Mouse (Mus musculus): ENCODE measurements around the gene Sall4. TPM values are rescaled to one million over a fixed set of nuclear protein-coding genes. Genes with fewer than 3 reads are reported as not detected.
A peak's percentile ranks its signal among the peaks of the same experiment; 100 is the strongest.
"Not testable (repeated sequence)": the region's sequence is repeated elsewhere in the genome, so short reads cannot be mapped to it uniquely, and the experiment has no call there.

Gene Sall4
- polyA plus RNA-seq, 1 experiment: not detected

- H3K4me1 ChIP-seq (ENCODE audit: control insufficient read depth, insufficient read depth, low read length): no peaks in the 10 kb centered on the region; the same call in 1 of the 2 replicates
- TF ChIP-seq CTCF (IDR thresholded peaks at IDR 0.05; ENCODE audit: borderline replicate concordance, insufficient read depth, low read length): no peak
- no peak for TF ChIP-seq POLR2A (IDR thresholded peaks at IDR 0.05; ENCODE audit: low read depth, low read length)
- H3K27ac ChIP-seq (ENCODE audit: insufficient read depth, low read length): no peak overlapping the region
- H3K4me3 ChIP-seq (ENCODE audit: insufficient read depth, low read length): no peak overlapping the region
Measured at GRCm38 (mm10) chr2:168762411-168762815, 5.3 kb downstream of the Sall4 start.

GRCm38 (mm10) chr2:168761954-168762353, 5.8 kb downstream of the Sall4 start:
- TF ChIP-seq CTCF (IDR thresholded peaks at IDR 0.05; ENCODE audit: borderline replicate concordance, insufficient read depth, low read length) (no peak), POLR2A (IDR thresholded peaks at IDR 0.05; ENCODE audit: low read depth, low read length) (no peak)
- no peak overlapping the region for H3K27ac ChIP-seq (ENCODE audit: insufficient read depth, low read length)
- no peak overlapping the region for H3K4me3 ChIP-seq (ENCODE audit: insufficient read depth, low read length)
- H3K4me1 ChIP-seq (ENCODE audit: control insufficient read depth, insufficient read depth, low read length): no peaks in the 10 kb centered on the region; the same call in 1 of the 2 replicates

DNA sequence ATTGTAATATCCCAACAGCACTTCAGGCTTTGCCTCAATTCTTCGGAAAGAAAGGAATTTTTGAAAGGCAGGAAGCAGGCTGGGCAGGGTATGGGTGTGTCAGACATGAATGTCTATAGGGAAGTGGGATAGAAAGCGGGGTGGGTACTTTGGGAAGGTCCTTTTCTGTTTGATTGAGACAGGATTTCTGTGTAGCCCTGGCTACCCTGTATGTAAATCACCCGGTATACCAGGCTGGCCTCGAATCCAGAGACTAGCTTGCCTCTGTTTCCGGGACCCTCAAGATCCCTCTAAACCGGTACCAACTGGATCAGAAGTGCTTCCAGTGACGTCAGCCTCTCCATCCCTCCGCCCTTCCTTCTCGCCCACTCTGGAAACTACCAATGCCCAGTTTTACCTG, 6.6 kb downstream of the Sall4 start:
- no peak overlapping the region for H3K27ac ChIP-seq (ENCODE audit: insufficient read depth, low read length)
- no peaks in the 10 kb centered on the region for H3K4me1 ChIP-seq (ENCODE audit: control insufficient read depth, insufficient read depth, low read length)
- H3K4me3 ChIP-seq (ENCODE audit: insufficient read depth, low read length): no peak overlapping the region
- no peak for TF ChIP-seq CTCF (IDR thresholded peaks at IDR 0.05; ENCODE audit: borderline replicate concordance, insufficient read depth, low read length)
- TF ChIP-seq POLR2A (IDR thresholded peaks at IDR 0.05; ENCODE audit: low read depth, low read length): no peak

DNA sequence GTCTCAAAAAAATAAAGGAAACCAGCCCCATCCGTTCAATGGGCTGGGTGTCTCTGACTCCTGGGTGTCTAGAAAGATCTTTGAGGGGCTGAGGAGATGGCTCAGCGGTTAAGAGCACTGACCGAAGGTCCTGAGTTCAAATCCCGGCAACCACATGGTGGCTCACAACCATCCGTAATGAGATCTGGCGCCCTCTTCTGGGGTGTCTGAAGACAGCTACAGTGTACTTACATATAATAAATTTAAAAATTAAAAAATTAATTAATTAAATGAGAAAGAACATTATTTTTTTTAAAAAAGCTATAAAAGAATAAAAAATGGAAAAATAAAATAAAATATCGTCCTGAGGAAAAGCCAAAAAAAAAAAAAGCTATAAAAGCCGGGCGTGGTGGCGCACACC, 23.3 kb downstream of the Sall4 start:
- not testable (repeated sequence) for H3K4me1 ChIP-seq (ENCODE audit: control insufficient read depth, insufficient read depth, low read length); H3K4me3 ChIP-seq (ENCODE audit: insufficient read depth, low read length); H3K27ac ChIP-seq (ENCODE audit: insufficient read depth, low read length)

DNA sequence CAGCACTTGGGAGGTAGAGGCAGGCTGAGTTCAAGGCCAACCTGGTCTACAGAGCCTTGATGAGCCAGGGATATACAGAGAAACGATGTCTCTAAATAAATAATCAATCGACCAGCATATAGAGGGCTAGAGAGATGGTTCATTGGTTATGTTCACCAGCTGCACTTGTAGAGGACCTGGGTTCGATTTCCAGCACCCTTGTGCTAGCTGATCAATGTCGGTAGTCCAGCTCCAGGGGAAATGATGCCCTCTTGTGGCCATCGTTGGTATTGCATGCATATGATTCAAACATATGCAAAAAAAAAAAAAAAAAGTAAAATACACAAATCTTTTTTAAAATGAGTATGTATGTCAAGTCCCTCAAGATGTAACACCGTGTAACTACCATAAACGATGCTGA, 25.1 kb downstream of the Sall4 start:
- peak; percentile 41; the same call in 1 of the 2 replicates for TF ChIP-seq CTCF (IDR thresholded peaks at IDR 0.05; ENCODE audit: borderline replicate concordance, insufficient read depth, low read length)
- no peak for TF ChIP-seq POLR2A (IDR thresholded peaks at IDR 0.05; ENCODE audit: low read depth, low read length)
- H3K4me3 ChIP-seq (ENCODE audit: insufficient read depth, low read length): no peak overlapping the region
- H3K27ac ChIP-seq (ENCODE audit: insufficient read depth, low read length): no peak overlapping the region
- H3K4me1 ChIP-seq (ENCODE audit: control insufficient read depth, insufficient read depth, low read length): no peaks in the 10 kb centered on the region

DNA sequence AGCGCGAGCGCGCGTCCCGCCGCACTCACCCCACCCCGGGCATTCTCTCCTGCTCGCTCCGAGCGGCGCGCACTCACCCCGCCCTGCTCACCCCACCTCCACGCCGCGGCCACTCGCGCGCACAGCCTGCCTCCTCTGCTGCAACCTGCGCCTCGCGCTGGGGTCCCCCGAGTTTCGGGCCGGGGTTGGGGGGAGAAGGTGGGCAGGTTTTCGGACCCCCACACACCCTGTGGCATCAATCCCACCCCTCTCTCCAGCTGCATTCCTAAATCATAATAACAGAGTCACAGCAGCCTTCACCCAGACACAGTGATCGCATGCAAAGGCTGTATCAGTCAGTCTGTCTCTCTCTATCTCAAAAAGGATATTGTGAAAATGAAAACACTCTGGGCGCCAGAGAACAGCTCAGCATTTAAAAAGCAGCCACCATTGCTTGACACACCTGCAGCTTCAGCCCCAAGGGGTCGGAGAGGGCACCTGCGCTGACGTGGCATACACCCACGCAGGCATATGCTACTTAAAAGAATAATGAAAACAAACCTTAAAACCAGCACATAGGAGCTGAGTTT, 25.6 kb downstream of the Sall4 start, which contains the start of gene Atp9a:
Gene Atp9a (minus strand): TSS at position 351 of the 569 bp plus-strand sequence.
- Histone ChIP-seq H3K4me1 (ENCODE audit: control insufficient read depth, insufficient read depth, low read length) (no peaks in the 10 kb centered on the region), H3K27ac (ENCODE audit: insufficient read depth, low read length) (no peak within 1 kb of the TSS), H3K4me3 (ENCODE audit: insufficient read depth, low read length) (peak within 1 kb of the TSS; percentile 77)
- no peak for TF ChIP-seq POLR2A (IDR thresholded peaks at IDR 0.05; ENCODE audit: low read depth, low read length)
- TF ChIP-seq CTCF (IDR thresholded peaks at IDR 0.05; ENCODE audit: borderline replicate concordance, insufficient read depth, low read length): no peak

GRCm38 (mm10) chr2:168741273-168742058, 26.3 kb downstream of the Sall4 start:
- TF ChIP-seq POLR2A (IDR thresholded peaks at IDR 0.05; ENCODE audit: low read depth, low read length) (no peak), CTCF (IDR thresholded peaks at IDR 0.05; ENCODE audit: borderline replicate concordance, insufficient read depth, low read length) (no peak)
- H3K4me1 ChIP-seq (ENCODE audit: control insufficient read depth, insufficient read depth, low read length): no peaks in the 10 kb centered on the region
- no peak overlapping the region for H3K27ac ChIP-seq (ENCODE audit: insufficient read depth, low read length)
- peak overlapping the region; percentile 77 for H3K4me3 ChIP-seq (ENCODE audit: insufficient read depth, low read length)

DNA sequence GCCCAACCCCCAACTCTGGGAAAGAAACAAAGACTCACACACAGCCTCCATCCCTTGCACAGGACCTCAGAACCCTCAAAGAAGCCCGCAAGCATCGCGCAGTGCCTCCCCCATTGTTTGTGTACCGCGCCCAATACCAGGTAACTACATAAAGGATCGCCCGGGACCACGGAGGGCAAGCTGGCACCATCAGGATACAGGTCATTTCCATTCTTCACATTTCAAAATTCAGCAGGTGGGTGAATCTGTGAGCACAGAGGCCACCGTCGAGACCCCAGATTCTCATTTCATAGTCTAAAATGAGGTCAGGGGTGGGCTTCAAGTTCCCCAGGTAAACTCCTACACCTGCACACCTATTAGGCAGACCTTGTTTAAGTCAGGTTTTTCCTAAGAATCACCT, 27.2 kb downstream of the Sall4 start:
- no peak for TF ChIP-seq POLR2A (IDR thresholded peaks at IDR 0.05; ENCODE audit: low read depth, low read length)
- no peak for TF ChIP-seq CTCF (IDR thresholded peaks at IDR 0.05; ENCODE audit: borderline replicate concordance, insufficient read depth, low read length)
- no peaks in the 10 kb centered on the region for H3K4me1 ChIP-seq (ENCODE audit: control insufficient read depth, insufficient read depth, low read length)
- H3K4me3 ChIP-seq (ENCODE audit: insufficient read depth, low read length): no peak overlapping the region; the same call in 1 of the 2 replicates
- no peak overlapping the region for H3K27ac ChIP-seq (ENCODE audit: insufficient read depth, low read length)

- TF ChIP-seq CTCF (IDR thresholded peaks at IDR 0.05; ENCODE audit: borderline replicate concordance, insufficient read depth, low read length) (no peak), POLR2A (IDR thresholded peaks at IDR 0.05; ENCODE audit: low read depth, low read length) (no peak)
- Histone ChIP-seq H3K4me3 (ENCODE audit: insufficient read depth, low read length) (no peak overlapping the region), H3K4me1 (ENCODE audit: control insufficient read depth, insufficient read depth, low read length) (no peaks in the 10 kb centered on the region), H3K27ac (ENCODE audit: insufficient read depth, low read length) (no peak overlapping the region)
Measured at GRCm38 (mm10) chr2:168738854-168739253, 28.9 kb downstream of the Sall4 start.

- TF ChIP-seq CTCF (IDR thresholded peaks at IDR 0.05; ENCODE audit: borderline replicate concordance, insufficient read depth, low read length): no peak
- TF ChIP-seq POLR2A (IDR thresholded peaks at IDR 0.05; ENCODE audit: low read depth, low read length): no peak
- Histone ChIP-seq H3K4me3 (ENCODE audit: insufficient read depth, low read length) (no peak overlapping the region), H3K27ac (ENCODE audit: insufficient read depth, low read length) (no peak overlapping the region), H3K4me1 (ENCODE audit: control insufficient read depth, insufficient read depth, low read length) (no peaks in the 10 kb centered on the region)
Measured at GRCm38 (mm10) chr2:168737878-168738277, 29.9 kb downstream of the Sall4 start.

All from embryonic fibroblast, embryonic 13.5 days (primary cell).